Mouse (Mus musculus) B cell, adult (primary cell): ENCODE data around the gene Ice2. TPM values are rescaled to one million over a fixed set of nuclear protein-coding genes. Genes with fewer than 3 reads are reported as not detected.

Source experiments
- total RNA-seq: library from RNA; stranded (reverse); gene quantifications from 4 replicates; pipeline ENCODE4 v1.2.4, GENCODE M21; 2023; ENCODE audit not compliant: inconsistent age

Ice2 gene
- total RNA-seq, result 20.3 to 24.4 TPM (median 22.2 TPM) in 4 replicates

DNA sequence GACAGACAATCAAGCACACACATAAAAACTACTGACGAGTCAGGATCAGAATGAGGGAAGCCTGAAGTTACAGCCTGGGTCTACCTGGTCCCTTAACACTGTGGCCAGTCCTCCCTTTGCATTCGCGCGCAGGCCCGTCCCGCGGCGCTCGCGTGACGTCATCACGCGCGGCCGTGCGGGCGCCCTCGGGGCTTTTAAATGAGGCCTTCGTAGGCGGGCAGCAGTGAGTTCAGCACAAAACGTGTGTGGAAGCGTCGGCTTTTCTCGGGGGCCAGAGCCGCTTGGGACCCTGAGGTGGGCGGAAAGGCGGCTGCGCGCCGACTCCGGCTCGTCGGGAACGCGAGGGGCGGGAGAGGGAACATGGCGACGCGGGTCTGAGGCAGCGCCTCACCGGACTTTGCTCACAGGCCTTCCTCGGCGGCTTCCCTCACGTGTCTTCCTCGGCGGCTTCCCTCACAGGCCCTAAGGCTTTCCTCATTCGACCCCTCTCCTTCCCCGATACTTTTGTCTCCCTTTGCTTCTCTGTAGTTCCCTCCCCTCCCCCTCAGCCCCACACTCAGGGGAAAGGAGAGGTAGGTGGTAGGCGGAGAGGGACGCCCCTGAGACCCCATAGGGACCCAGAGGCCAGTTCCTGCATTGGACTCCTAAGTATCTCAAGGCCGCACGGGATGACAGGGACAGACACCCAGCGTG lies at the start of gene Ice2:
Ice2 (plus strand) TSS at position 147 of the 693 bp plus-strand sequence.

GRCm38 (mm10) chr9:69453066-69453900 lies 55.6 kb downstream of the Ice2 start, which contains the start of gene Anxa2:
Gene Anxa2, plus strand, starts transcription at chr9:69453620.

Other genes with a start within 250 kb of the Ice2 start
- gene Anxa2, start 55.7 kb downstream of the Ice2 start, total RNA-seq, result 5.5 to 8.9 TPM (median 7.5 TPM) in 4 replicates